Mouse (Mus musculus): ENCODE data around the gene Zbed4.

- no peak for TF ChIP-seq CTCF (IDR thresholded peaks at IDR 0.05; ENCODE audit: control insufficient read depth, insufficient read depth, insufficient replicate concordance, low read depth, low read length)
- TF ChIP-seq POLR2A (IDR thresholded peaks at IDR 0.05; ENCODE audit: control insufficient read depth, low read depth, low read length), result no peak
Observed at GRCm38 (mm10) chr15:88716350-88716749, 35.1 kb upstream of the Zbed4 start.

Measured in testis, adult 2 months (tissue).